Mouse (Mus musculus) forebrain, embryonic 15.5 days (tissue): ENCODE measurements around the gene Slc35e2. TPM values are rescaled to one million over a fixed set of nuclear protein-coding genes. Genes with fewer than 3 reads are reported as not detected.

Experiments used
- ATAC-seq: fragments of 200-750 bp; cut with Nextera tagmentation; replicated peaks from 2 replicates; pipeline ENCODE4 v1.8.0; 2017; ENCODE audit warnings: mild to moderate bottlenecking, moderate TSS enrichment, moderate library complexity
- H3K27ac ChIP-seq: fragments of 300-500 bp; sonication (generic); replicated peaks from 2 replicates; pipeline ENCODE4 v1.5.1; 2015; ENCODE audit warnings: mild to moderate bottlenecking, inconsistent platforms
- H3K27me3 ChIP-seq: fragments of 300-500 bp; sonication (generic); 2 replicates; pipeline ENCODE4 v1.6.1; 2015; ENCODE audit warnings: inconsistent platforms
- H3K36me3 ChIP-seq: fragments of 300-500 bp; sonication (generic); 2 replicates; pipeline ENCODE4 v1.6.1; 2015; ENCODE audit warnings: mild to moderate bottlenecking, inconsistent platforms
- H3K4me1 ChIP-seq: fragments of 300-500 bp; sonication (generic); 2 replicates; pipeline ENCODE4 v1.6.1; 2015; ENCODE audit warnings: inconsistent platforms
- H3K4me2 ChIP-seq: fragments of 300-500 bp; sonication (generic); replicated peaks from 2 replicates; pipeline ENCODE4 v1.6.1; 2015; ENCODE audit warnings: mild to moderate bottlenecking, inconsistent platforms
- H3K4me3 ChIP-seq: fragments of 300-500 bp; sonication (generic); 2 replicates; pipeline ENCODE4 v1.5.1; 2015; ENCODE audit warnings: mild to moderate bottlenecking, inconsistent platforms
- H3K9ac ChIP-seq: fragments of 300-500 bp; sonication (generic); replicated peaks from 2 replicates; pipeline ENCODE4 v1.6.1; 2015; ENCODE audit warnings: mild to moderate bottlenecking, inconsistent platforms
- H3K9me3 ChIP-seq: fragments of 300-500 bp; sonication (generic); 2 replicates; pipeline ENCODE4 v1.6.1; 2016; ENCODE audit warnings: inconsistent platforms
- whole genome bisulfite sequencing: fragments of 180-500 bp; shearing (Covaris S2); methylation state at CpG from one replicate; pipeline ENCODE4 v1.1.7; 2015; ENCODE audit warnings: mixed read lengths; 5-methylcytosine and 5-hydroxymethylcytosine counted together
- polyA plus RNA-seq: library from polyadenylated mRNA; unstranded; fragments of >200 nt; fragmentation: Nextera tagmentation; extraction: Ambion mirVana; gene quantifications from 2 replicates; pipeline ENCODE4 v1.2.1, GENCODE M21; 2015

The Slc35e2 gene
- polyA plus RNA-seq, 1 experiment from 2014 or later, result 10.9 TPM

GRCm38 (mm10) chr4:155578336-155579125, 22.7 kb upstream of the Slc35e2 start:
- 86% methylated on average over 7 of the region's 7 CpGs for WGBS
- Histone ChIP-seq H3K4me1 (no peaks in the 10 kb centered on the region), H3K4me3 (no peak overlapping the region), H3K27ac (no peak overlapping the region), H3K9ac (no peak overlapping the region), H3K36me3 (peaks cover 29% of the 10 kb centered on the region), H3K4me2 (no peak overlapping the region), H3K27me3 (no peaks in the 10 kb centered on the region), H3K9me3 (no peaks in the 10 kb centered on the region)
- ATAC-seq, result no peak

DNA sequence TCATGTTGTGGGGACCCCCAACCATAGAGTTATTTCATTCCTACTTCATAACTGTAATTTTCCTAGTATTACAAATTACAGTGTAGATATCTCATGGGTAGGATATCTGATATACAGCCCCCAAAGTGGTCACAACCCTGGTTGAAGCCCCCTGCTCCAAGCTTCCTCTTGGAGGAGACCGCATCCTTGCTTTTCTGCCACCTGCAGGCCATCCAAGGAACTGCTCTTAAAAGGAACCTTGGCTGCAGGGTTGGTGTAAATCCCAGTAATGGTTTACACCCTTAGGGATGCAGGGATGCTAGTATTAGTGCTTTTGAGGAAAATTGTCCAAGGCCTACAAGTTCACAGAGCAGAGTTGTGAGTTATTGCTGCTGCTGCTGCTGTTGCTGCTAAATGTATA, 20.8 kb upstream of the Slc35e2 start:
- 22% methylated on average over 1 of the region's 1 CpGs for WGBS
- no peak for ATAC-seq
- peaks cover 48% of the 10 kb centered on the region for H3K36me3 ChIP-seq

GRCm38 (mm10) chr4:155582279-155582905, 18.8 kb upstream of the Slc35e2 start:
- 96% methylated on average over 6 of the region's 6 CpGs for WGBS
- H3K4me1 ChIP-seq, result no peaks in the 10 kb centered on the region
- H3K4me3 ChIP-seq, result no peak overlapping the region
- H3K36me3 ChIP-seq, result peaks cover 61% of the 10 kb centered on the region
- no peaks in the 10 kb centered on the region for H3K27me3 ChIP-seq
- no peak overlapping the region for H3K4me2 ChIP-seq
- no peak overlapping the region for H3K9ac ChIP-seq
- no peak for ATAC-seq
- H3K9me3 ChIP-seq, result no peaks in the 10 kb centered on the region
- H3K27ac ChIP-seq, result no peak overlapping the region

More for the DNA sequence above, 20.8 kb upstream of the Slc35e2 start:
- H3K9me3 ChIP-seq, result no peaks in the 10 kb centered on the region
- no peak overlapping the region for H3K9ac ChIP-seq
- no peak overlapping the region for H3K4me2 ChIP-seq
- H3K27ac ChIP-seq, result no peak overlapping the region
- H3K4me3 ChIP-seq, result no peak overlapping the region
- no peaks in the 10 kb centered on the region for H3K27me3 ChIP-seq
- no peaks in the 10 kb centered on the region for H3K4me1 ChIP-seq

GRCm38 (mm10) chr4:155589356-155589755, 11.9 kb upstream of the Slc35e2 start:
- H3K27me3 ChIP-seq, result no peaks in the 10 kb centered on the region
- no peaks in the 10 kb centered on the region for H3K4me1 ChIP-seq
- ATAC-seq, result no peak
- H3K4me2 ChIP-seq, result no peak overlapping the region
- no peak overlapping the region for H3K4me3 ChIP-seq
- no peak overlapping the region for H3K9ac ChIP-seq
- peaks cover 67% of the 10 kb centered on the region for H3K36me3 ChIP-seq
- WGBS, result 97% methylated on average over 5 of the region's 5 CpGs
- H3K27ac ChIP-seq, result no peak overlapping the region
- H3K9me3 ChIP-seq, result no peaks in the 10 kb centered on the region

DNA sequence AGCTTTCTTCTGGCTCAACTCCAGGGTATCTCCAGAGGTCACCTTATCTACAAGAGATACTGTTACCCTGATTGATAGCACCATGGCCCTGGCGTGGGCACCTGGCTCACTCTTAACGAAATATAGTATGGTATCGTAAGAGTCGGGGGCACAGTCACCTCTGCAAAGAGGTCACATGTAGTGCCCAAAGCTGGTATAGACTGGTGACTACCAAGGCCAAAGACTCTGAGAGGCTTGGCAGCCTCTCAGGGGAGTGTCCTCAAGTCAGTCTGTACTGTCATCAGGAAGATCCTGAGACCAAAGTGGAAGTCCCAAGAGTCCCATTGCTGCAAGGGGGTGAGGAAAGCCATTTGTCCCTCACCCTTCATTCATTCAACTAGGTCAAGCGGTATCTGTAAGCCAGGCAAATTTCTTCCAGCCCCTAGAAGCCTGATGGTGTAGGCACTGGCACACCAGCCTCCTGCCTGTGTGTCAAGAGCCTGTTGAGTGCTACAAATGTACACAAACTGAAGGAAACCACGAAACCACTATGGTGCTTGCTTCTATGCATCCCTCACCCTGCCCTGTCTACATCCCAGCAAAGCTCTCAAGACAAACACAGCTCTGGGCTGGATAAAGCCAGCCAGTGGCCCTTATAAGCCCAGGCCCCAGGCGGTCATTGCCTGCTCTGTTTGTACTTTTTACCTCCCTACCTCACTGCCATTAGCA, 10.1 kb upstream of the Slc35e2 start:
- H3K4me2 ChIP-seq, result no peak overlapping the region
- no peaks in the 10 kb centered on the region for H3K9me3 ChIP-seq
- no peak for ATAC-seq
- WGBS, result 91% methylated on average over 7 of the region's 7 CpGs
- no peak overlapping the region for H3K4me3 ChIP-seq
- no peaks in the 10 kb centered on the region for H3K27me3 ChIP-seq
- peaks cover 49% of the 10 kb centered on the region for H3K36me3 ChIP-seq
- H3K27ac ChIP-seq, result no peak overlapping the region
- H3K9ac ChIP-seq, result no peak overlapping the region
- no peaks in the 10 kb centered on the region for H3K4me1 ChIP-seq

- Histone ChIP-seq H3K9me3 (no peaks in the 10 kb centered on the region), H3K36me3 (peaks cover 25% of the 10 kb centered on the region), H3K27me3 (no peaks in the 10 kb centered on the region), H3K27ac (no peak overlapping the region), H3K4me3 (no peak overlapping the region), H3K4me1 (no peaks in the 10 kb centered on the region), H3K4me2 (no peak overlapping the region), H3K9ac (no peak overlapping the region)
- no peak for ATAC-seq
- 47% methylated on average over 1 of the region's 1 CpGs for WGBS
Observed at GRCm38 (mm10) chr4:155593780-155594179, 7.4 kb upstream of the Slc35e2 start.

DNA sequence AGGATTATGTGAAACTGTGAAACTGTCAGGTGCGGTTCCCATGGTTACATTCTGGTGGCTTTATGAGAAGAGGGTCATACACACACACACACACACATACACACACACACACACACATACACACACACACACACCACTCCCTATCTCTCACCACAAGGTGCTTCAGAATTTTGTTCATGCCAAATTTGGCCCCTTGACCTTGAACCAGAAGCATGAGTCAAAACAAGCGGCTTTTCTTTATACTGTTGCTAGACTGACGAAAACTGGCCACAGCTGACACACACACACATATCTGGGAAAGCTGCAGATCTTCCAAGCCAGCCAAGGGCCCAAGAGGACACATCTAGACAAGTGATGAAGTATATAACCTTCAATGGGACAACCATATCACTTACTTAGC, 5.4 kb upstream of the Slc35e2 start:
- Histone ChIP-seq H3K4me1 (peaks cover 2% of the 10 kb centered on the region; the same call in 1 of the 2 replicates), H3K9me3 (no peaks in the 10 kb centered on the region), H3K27ac (no peak overlapping the region), H3K4me3 (no peak overlapping the region), H3K27me3 (no peaks in the 10 kb centered on the region), H3K36me3 (peaks cover 6% of the 10 kb centered on the region; the same call in 1 of the 2 replicates), H3K4me2 (no peak overlapping the region), H3K9ac (no peak overlapping the region)
- ATAC-seq, result no peak
- WGBS, result 84% methylated on average over 3 of the region's 3 CpGs

DNA sequence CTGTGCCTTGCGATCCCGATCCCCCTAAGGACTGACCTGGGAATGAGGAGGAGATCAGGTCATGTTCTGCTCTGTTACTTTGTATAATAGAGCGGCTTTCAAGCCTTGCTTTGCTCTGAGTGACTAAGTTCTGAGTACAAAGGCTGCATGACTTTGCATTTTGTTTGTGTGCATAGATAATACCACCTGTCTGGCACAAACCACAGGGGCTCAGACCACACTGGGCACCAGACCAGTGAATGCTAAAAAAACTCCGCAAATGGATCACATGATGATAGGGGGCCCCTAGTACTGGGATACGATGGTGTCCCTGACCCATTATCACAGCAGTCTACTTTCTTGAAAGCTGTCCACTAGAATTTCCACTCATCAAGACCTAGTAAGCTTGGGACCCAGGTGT, 4.6 kb upstream of the Slc35e2 start:
- Histone ChIP-seq H3K9me3 (no peaks in the 10 kb centered on the region), H3K27ac (no peak overlapping the region), H3K4me1 (peaks cover 2% of the 10 kb centered on the region; the same call in 1 of the 2 replicates), H3K27me3 (no peaks in the 10 kb centered on the region), H3K4me2 (no peak overlapping the region), H3K9ac (no peak overlapping the region), H3K4me3 (no peak overlapping the region), H3K36me3 (no peaks in the 10 kb centered on the region)
- ATAC-seq, result no peak
- 84% methylated on average over 5 of the region's 5 CpGs for WGBS

DNA sequence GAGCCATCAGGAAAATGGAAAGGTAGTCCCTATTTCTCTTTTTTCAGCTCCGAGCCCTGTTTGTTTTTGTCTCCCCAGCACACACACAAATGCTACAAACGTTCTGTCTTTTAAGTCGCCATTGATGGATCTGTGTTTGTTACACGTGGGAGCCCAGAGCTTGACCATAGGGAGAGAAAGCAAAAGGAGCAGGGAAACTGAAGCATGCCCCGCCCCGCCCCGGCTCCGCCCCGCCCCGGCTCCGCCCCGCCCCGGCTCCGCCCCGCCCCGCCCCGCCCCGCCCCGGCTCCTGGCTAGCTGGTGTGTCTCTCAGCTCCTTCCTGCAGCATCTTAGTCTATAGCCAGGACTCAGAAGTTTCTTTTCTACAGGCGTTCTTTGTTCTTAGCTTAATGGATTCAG, 2.7 kb upstream of the Slc35e2 start:
- Histone ChIP-seq H3K27me3 (no peaks in the 10 kb centered on the region), H3K4me3 (no peak overlapping the region), H3K27ac (no peak overlapping the region), H3K9me3 (no peaks in the 10 kb centered on the region), H3K36me3 (no peaks in the 10 kb centered on the region), H3K9ac (no peak overlapping the region), H3K4me2 (no peak overlapping the region), H3K4me1 (peaks cover 16% of the 10 kb centered on the region)
- WGBS, result 24% methylated on average over 20 of the region's 20 CpGs
- ATAC-seq, result no peak

DNA sequence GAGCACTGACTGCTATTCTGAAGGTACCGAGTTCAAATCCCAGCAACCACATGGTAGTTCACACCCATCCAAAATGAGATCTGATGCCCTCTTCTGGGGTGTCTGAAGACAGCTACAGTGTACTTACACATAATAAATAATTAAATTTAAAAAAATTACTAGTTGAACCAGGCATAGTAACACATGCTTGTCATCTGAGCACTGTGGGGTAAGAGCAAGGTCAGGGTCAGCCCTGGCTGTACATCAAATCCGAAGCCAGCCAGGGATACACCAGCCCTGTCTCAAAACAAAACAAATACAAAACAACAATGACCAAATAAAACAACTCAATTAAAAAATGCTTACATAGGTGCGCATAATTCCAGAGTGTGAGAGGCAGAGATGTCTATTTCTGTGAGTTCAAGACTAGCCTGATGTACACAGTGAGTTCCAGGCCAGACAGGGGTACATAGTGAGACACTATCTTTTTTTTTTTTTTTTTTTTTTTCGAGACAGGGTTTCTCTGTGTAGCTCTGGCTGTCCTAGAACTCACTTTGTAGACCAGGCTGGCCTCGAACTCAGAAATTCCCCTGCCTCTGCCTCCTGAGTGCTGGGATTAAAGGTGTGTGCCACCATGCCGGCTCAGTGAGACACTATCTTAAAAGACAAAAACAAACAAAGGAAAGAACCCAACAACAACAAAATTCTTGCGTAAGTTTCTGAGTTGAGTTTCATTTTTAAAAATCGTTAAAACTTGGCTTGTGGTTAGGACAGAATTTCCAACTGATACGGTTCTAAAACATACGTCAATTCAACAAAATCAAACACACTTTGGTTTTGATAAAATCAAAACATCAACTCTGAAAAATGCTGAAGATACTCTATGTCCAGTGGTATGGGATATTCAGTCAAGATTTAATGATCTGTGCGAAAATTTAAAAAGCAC, 1.1 kb upstream of the Slc35e2 start:
- H3K4me1 ChIP-seq, result peaks cover 16% of the 10 kb centered on the region
- 84% methylated on average over 11 of the region's 11 CpGs for WGBS
- H3K9ac ChIP-seq, result peak overlapping the region; percentile 98; the same call in 1 of the 2 replicates
- peak overlapping the region; percentile 85 for H3K4me3 ChIP-seq
- no peaks in the 10 kb centered on the region for H3K36me3 ChIP-seq
- H3K27ac ChIP-seq, result peak overlapping the region; percentile 99
- no peaks in the 10 kb centered on the region for H3K27me3 ChIP-seq
- ATAC-seq, result no peak
- H3K4me2 ChIP-seq, result peak overlapping the region; percentile 85
- no peaks in the 10 kb centered on the region for H3K9me3 ChIP-seq

DNA sequence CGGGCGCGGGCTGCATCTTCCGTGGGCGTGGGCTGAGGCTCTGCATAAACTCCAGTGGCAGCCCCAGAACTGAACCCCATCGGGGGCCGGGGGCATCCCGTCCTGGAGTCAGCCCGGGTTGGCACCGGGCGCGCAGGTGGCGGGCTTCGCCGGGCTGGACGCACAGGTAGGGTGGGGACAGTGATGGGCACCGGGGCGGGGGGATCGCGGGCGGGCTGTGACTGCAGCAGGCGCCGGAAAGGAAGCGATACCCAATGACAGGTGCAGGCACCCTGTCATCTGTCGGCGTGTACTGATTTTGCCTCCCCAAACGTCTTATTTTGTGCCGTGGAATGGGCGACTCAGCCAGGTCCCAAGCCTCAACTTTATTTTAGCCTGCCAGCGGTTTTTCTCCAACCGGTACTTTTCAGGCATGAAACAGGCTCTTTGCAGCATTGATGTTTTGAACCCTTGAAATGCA, 811 bp downstream of the Slc35e2 start:
- no peaks in the 10 kb centered on the region for H3K36me3 ChIP-seq

More for the DNA sequence above, 811 bp downstream of the Slc35e2 start:
- Histone ChIP-seq H3K4me2 (peak overlapping the region; percentile 85), H3K4me1 (peaks cover 16% of the 10 kb centered on the region), H3K27ac (peak overlapping the region; percentile 99), H3K9me3 (no peaks in the 10 kb centered on the region), H3K9ac (peak overlapping the region; percentile 98), H3K27me3 (no peaks in the 10 kb centered on the region), H3K4me3 (peak overlapping the region; percentile 85)
- no peak for ATAC-seq
- WGBS, result 2% methylated on average over 31 of the region's 31 CpGs
